Mouse (Mus musculus): ENCODE measurements around the gene Fam160b1.

The Fam160b1 gene

DNA sequence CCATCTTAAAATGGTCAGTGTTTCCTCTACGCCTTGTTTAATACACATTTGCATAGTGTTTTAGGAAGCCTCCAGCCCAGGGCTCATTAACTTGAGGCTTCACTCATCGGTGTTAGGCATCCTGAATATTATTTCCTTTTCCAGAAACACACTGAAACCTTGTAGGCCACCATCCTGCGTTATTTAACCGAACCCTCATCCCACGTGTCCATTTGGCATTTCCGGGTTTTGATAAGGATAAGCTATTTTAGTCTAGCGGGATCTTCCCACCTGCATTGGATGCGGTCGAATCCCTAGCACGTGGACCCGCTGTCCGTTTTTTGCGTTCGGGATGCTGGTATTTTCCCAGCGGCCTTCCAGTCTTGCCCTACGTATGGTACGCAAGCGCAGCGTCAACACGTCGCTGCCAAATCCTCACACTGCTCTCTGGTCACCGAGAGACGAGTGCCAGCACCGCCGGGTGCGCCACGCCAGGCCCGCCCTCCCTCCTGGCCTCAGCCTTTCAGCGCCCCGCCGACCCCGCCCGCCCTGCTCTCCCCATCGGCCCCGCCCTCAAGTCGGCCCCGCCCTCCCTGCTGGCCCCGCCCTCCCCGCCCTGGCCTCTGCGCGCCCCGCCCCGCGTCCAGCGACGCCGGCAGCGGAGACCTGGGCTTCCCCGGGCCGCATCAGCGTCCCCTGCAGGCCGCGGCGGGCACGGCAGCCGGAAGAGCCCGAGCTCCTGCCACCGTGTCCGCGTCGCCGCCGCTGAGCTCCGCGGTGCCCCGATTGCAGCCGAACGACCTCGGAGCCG, at the start of gene Fam160b1:
Gene Fam160b1 (plus strand): TSS at position 340 of the 790 bp plus-strand sequence.
- DNase-seq: peak; percentile 97

DNA sequence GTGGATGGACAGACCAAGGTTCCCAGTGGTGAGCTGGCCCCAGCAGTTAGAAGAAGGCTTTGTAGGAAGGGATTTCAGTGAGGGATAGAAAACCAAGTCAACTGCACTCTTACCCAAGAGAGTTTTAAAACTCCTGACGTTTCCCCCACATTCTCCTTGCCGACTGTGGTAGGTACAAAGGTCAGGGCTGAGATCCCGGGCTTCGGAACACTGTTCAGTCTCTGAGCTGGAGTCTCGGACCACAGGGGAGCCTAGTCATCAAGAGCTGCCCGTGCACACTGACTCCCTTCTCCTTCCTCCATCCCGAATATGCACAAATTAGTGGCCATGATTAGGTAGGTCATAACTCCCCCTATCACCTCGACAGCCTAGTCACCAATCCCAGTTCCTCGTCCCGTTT, 47.3 kb upstream of the Fam160b1 start:
- no peak for DNase-seq

DNA sequence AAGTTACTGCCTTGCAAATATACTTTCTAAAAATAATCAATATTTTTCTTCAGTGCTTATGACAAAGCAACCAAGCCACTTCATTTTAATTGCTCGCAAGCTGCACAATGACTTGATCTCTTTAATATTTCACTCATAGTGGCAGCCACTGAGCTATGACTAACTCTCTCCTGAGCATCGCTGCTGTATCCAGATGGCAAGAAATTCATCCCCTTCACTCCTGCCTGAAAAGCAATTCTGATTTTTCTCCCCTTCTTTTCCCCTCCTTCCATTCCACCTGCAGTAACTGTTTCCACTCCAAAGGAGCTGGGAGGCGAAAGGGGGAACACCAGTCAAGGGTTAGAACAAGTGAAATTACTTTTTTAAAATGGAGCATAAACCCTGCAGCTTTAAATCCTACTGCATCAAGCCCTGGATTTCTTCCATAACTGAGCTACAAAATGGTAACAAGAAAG, 46.6 kb upstream of the Fam160b1 start:
- no peak for DNase-seq

DNA sequence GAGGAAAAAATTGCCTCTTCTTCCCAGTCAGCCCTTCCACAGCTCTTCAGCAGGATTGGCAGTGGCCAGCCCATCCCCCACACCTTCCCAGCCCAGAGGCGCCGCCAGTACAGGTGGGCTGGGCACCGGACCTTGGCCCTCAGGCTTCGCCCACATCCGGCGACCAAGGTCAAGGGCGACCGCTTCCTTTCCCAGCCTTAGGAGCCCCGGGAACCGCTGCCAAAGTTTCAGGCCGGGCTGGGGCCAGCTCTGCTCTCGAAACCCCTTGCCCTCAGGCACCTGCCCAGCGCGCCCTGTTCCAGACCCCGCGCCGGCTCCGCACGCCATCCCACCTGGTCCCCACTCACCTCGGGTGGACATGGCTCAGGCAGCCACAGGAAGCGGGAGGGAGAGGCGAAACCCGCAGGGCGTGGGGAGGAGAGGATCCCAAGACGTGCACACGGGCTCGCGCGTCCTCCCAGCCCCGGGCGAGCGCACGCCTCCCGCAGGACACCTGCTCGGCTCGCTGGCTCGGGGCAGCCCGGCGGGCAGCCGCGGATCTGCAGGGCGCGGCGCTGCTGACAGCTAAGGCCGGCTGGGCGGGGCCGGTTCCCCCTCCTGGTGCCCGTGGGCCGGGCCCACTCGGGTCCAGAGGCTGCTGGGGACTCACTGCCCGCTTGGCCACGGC, 46.0 kb upstream of the Fam160b1 start, which contains the start of gene Ablim1:
Gene Ablim1 (minus strand): TSS at position 574 of the 667 bp plus-strand sequence.
- peak; percentile 78 for DNase-seq

DNA sequence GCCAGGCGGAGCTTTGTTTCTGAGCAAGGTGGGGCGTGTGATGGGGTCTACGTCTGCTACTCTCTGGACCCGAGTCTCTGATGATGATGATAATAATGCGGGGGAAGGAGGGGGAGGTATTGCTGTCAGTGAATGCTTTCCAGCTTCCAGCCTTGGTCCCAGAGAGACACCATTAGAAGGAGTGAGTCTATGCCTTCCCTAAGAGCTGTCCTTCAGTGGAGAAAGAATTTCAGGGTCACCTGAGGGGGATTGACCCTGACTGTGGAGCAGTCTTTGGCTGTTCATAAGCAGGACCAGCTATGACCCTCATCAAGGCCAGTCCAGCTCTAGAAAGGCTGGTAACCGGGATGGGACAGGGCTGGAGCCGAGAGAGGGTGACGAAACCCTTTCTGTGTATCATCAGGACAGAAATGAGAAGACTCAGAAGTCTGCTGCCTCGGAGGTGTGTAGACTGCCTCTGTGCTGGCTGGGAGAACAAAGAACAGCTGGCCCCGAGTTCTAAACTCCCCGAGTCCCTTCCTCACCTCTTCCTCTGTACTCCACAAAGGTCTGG, 45.4 kb upstream of the Fam160b1 start:
- DNase-seq: no peak

DNA sequence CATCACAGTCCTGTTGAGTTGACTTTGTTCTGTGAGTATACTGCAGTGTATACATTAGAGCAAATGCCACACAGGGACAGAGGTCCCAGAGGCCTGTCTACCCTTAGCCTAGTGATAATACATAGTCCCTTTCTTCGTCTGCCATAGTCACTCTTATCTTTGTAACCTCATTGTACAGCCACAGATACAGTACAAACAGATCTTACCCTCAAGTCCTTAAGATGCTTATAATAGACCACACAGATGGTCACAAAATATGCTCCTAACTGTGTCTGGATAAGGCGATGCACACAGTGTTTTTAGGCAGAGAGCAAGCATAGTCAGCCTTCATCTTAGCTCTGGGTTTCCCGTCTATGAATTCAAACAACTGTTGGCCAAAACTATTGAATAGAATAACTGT, 43.9 kb upstream of the Fam160b1 start:
- no peak for DNase-seq

DNA sequence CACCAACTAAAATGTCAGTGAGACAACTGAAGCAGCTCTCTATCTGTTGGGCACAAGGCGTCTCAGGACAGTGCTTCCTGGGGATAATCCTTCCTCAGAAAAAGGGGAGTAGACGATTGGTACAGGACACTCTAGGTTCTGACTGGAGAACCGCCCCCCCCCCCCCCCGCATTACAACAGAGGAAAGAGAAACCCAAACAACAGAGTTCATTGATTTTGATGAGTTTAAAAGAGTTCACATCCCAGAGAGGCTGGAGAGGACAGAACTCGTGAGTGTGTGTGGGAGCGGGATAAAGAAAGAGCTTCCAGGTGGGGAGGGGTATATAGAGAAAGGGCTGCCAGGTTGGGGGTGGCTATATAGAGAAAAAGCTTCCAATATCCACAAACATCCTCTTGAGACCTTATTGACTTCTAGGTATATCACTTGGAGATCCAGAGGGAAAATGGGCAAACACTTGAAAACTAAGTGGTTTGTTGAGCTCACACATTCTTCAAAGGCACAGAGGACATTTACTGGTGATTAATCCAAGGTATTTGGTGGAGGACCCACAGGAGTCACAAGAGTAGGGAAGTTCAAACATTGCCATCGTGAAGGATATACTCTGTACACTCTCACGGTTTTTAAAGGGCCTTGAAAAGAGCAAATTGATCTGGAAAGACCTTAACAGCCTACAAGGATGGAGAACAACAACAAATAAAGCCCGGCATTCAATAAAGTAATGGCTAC, 39.7 kb upstream of the Fam160b1 start:
- no peak for DNase-seq

DNA sequence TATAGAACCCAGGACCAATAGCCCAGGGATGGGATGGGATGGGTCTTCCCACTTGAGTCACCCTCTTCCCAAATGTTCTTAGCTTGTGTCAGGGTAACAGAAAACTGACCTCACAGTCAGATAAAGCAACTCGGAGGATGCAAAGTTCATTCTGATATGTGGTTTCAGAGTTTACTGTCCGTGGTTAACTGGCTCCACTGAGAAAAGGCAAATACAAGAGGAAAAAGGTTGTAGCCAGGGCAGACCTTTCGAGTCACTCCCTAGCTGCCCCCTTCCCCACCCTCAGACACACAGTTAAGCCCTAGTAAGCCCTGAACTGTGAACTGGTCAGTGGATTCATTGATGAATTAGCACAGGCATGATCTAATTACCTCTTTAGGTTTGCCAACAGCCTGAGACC, 38.6 kb upstream of the Fam160b1 start:
- DNase-seq: no peak

DNA sequence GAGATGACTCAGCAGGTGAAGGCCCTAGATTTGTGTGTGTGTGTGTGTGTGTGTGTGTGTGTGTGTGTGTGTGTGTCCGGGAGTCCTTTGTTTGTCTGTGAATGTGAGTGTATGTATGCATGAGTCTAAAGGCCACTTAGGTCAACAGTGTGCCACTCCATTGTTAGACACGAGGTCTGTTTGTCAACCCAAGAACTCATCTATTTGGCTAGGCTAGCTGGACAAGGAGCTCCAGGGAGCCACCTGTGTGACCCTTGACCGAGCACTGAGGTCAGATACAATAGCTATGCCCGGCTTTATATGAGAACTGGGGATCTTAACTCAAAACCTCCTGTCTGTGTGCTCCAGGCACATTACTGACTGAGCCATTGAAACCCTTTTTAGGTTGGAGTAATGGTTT, 38.0 kb upstream of the Fam160b1 start:
- DNase-seq: no peak

DNA sequence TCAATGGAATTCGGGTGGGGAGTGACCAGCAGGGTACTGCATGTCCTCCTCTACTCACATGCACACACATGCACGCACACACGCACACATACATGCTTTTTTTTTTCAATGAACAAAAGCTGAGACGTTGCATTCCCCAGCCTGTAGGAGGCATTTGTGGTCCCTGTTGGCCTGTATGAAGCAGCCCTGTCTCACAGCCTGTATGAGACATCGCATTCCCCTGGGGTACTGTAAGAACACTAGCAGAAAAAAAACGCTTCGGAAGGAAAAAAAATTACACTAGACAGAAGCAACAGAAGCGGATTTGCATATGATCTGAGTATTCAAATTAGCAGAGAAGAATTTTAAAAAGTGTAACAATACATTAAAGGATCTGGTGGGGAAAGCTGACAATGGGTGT, 37.4 kb upstream of the Fam160b1 start:
- DNase-seq: no peak

DNA sequence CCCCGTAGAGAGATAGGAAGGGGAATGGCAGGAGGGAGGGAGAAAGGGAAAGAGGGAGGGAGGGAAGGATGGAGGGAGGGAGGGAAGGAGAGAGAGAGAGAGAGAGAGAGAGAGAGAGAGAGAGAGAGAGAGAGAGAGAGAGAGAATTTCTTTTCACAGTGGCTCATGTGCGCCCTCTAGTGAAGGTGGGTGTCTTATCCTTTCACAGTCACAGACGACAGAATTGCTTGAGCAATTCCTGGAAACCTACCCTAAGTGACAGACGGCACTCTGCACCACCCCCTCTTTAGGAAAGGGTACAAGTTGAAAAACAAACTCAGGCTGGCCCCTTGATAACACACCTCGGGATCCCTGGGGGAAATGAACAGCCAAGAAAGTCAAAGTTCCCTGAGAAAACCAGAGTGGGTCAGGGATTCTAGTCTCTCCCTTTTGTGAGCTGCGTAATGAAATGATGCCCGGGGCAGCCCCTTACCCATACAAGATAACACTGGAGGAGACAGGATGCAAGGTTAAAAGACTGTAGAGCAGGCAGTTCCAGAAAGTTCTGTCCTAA, 34.7 kb upstream of the Fam160b1 start:
- peak; percentile 86 for DNase-seq

DNA sequence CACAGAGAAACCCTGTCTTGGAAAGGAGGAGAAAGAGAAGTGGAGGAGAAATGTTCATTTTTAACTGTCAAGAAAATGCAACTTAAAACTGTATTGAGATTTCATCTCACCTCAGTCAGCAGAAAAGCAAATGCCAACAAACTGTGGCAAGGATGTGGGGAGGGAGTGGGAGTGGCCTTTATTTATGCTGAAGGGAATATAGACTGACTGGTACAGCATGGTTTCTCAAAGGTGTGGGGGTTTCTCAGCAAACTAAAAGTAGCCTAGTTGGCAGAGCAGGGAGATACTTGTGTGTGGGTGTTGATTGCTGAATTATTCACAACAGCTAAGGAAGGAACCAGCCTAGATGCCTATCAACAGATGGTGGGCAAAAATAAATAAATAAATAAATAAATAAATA, 32.8 kb upstream of the Fam160b1 start:
- DNase-seq: no peak

DNA sequence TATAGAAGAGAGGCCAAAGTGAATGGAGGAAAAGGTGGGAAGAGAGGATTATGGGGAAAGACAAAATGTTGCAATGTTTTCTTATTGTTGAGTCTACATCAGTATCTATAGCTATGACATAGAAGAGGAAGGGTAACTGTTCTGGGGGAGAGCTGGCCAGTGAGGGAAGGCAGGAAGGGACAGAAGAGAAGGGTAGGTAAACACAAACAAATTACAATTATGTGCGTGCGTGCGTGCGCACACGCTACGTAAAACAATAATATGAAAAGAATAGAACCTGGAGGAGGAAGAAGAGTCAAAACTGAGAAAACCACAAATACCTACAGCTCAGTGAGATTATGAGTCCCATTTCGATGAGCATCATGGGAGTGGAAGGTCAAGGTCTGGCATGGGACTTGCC, 32.2 kb upstream of the Fam160b1 start:
- no peak for DNase-seq

DNA sequence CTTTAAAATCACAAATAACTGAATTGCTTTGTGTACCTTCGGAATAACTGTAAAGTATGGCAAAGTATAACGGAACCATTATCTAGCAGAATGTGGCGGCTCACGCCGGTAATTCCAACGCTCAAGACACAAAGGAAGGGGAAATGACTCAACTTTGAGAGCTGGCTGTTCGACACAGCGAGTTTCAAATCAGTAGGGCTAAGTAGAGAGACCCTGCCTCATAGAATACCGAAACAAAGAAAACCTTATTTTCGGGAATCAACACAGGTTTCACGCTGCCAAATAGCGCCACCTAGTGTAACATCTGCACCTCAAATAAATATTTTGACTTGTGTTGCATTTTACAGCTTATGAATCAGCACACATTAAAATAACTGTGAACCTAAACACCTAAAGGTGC, 31.7 kb upstream of the Fam160b1 start:
- DNase-seq: peak; percentile 76

DNA sequence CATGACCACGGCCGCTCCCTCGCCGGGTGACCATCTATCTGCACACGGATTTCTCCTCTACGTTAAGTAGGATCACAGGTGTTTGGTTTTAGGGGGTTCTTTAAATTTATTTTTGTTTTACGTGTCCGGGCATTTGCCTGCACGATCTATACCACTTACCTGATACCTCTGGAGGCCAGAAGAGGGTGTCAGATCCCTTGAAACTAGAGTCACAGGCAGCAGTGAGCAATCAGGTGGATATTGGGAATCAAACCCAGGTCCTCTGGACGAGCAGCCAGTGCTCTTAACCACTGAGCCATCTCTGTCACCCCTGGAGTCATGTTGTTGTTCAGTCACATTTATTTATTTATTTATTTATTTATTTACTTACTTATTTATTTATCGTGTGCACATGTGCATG, 30.2 kb upstream of the Fam160b1 start:
- DNase-seq: no peak

DNA sequence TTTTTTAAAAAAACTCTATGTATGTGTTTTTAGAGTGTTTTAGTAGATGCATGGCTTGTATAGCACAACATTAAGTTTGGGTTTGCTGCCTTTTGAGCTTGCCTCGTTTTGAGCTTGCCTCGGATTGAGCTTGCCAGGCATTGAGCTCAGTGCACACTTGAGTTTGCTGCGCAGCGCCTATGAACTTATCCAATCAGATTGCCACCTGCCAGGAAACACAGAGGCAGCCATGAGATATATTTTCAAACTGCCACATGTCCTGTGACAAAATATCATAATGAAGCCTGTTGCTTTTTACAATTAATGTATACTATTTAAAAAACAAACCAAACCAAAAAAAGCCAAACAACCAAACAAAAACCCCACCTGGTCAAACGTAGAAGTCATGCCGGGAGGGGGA, 29.2 kb upstream of the Fam160b1 start:
- no peak for DNase-seq

DNA sequence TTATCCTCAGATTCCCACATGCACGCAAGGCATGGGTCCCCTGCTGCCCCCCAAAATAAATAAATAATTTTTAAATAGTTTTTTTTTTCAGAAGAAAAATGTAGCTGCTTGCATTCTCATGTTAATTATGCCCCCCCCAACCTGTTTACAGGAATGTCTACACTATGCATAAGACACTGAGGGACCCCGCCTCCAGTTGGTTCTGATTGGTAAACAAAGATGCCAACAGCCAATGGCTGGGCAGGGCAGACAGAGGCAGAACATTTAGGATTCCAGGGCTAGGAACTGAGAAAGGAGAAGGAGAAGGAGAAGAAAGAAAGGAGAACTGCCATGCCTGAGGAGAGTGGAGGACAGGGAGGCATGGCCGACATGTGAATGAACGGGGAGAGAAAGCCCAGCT, 27.1 kb upstream of the Fam160b1 start:
- no peak for DNase-seq

DNA sequence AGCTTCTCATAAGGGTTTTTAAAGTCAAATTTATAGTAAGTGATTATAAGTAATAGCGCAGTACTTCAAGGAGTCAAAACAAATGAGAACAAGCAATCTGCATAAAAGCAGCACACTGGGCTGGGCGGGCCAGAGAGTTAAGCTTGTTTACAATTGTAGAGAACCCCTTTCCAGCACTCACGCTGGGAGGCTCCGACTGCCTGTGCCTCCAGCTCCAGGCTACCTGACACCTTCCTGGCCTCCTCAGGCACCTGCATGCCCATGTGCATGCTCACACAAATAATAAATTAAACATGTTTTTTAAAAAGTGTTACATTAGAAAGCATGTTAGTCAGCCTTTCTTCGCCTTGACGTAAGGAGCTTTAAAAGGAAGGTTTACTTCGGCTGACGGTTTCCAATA, 25.3 kb upstream of the Fam160b1 start:
- no peak for DNase-seq

DNA sequence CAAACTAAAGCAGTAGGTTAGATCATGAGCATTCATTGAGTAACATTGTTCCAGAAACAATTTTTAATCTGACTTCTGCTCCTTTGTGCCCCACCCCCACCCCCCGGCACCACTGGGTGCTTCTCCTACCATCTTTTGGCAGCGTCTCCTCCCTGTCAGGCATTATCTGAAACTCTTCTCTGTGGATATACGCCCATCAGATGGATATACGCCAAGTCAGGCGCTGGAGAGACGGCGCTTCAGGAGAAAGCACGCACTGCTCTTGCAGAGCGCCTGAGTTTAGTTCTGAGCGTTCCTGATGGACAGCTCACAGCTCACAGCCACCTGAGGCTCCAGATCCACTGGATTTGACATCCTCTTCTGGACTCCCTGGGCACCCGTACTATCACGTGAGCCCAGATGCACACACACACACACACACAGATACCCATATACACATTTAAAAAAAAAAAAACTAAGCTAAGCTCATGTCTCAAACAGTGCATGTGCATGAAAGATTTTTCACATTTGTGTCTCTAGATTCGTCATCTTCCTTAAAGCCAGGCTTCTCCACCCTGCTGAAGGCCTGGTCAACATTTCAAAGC, 21.1 kb upstream of the Fam160b1 start:
- no peak for DNase-seq

DNA sequence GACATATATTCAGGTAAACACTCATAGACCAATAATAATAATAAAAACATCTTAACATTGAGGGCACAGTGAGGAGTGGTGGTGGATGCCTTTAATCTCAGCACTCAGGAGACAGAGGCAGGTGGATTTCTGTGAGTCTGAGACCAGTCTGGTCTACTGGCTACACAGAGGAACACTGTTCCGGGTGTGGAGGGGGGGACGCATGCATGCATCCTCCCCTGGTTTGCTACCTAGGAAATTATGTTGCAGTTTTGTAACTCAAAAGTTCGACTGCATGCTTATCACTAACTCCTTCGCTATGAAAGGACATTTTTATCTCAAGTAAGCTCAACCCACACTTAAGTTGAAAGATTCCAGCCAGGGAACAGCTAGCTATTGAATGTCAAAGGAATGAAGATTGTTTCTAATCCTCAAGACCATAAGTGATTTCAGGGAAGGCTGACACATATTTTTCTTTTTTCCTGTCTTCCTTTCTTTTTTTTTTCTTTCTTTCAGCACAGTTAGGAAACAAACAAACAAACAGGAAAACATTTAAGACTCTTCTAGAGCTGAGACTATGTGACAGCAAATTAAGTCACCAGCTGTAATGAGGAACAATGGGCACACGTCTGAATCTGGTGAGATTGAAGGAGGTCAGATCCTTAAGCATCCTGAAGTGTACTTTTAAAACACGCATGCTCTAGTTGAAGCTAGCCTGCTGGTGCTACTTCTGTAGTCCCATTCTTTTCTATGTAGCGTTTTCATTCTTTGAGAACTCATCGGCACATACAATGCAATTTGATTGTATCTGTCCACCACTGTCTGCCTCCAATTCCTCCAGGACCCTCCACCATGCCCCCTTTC, 19.4 kb upstream of the Fam160b1 start:
- DNase-seq: no peak

DNA sequence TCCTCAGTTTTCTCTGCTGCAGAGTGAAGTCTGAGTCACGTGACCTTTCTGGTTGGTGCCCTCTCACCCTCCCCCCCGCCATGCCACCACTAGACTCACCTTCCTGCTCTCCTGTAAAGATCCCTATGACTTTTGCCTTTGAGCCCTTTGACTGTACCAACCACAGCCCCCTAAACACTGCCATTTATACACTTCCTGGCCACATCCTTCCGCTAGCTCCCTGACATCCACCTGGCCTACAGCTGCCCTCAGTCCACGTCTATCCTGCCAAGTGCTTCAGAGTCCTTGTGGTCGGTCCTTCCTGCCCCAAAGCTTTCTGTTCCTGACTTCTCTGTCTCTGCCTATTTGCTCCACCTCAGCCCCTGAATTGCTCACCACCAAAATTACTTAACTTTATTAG, 16.6 kb upstream of the Fam160b1 start:
- DNase-seq: no peak

DNA sequence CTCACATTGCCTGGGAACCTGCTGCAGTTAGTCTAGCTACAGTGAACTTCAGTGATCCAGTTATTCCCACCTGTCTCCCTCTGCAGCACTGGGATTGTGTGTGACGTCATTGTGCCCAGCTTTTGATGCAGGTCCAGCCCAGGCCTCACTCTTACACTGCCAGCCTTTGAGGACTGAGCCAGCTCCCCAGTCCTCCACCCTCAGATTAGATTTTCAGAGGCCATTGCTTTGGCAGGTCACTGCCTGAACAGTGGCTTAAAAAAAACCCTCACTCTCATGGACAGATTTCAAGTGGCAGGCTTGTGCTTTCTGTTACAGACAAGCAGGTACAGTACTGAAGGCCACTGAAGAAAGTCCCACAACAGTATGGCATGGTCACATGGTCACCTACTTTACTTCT, 15.8 kb upstream of the Fam160b1 start:
- no peak for DNase-seq

Data from cerebellum, adult 9-10 months (tissue).